Mouse (Mus musculus): ENCODE data around the gene Ttc39b. TPM values are rescaled to one million over a fixed set of nuclear protein-coding genes. Genes with fewer than 3 reads are reported as not detected.

Ttc39b gene
- polyA plus RNA-seq, 1 experiment from 2014 or later: 4.2 TPM

DNA sequence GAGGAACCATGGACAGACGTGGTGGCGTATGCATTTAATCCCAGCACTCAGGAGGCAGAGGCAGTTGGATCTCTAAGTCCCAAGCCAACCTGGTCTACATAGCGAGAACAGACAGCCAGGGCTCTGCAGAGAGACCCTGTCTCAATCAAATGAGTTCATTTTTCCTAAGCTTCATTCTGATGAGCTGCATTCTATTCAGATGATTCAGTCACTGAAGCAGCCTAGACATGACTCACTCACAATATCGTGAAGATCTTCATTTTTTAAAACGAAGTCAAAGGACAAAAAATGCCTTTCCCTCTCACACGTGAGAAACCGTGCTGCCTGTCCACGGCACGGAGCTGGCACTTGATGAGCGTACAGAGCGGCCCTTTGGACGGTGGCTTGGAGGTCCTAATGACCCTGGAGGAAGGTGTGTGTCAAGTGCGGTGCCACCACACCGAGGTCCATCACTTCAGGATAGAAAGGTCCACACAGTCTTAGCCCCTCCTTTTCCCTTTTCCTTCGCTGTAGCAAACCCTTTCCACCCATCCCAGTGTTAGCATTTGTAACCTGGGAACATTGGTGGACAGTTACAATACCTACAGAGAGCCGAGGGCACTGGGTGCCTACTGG lies 21.8 kb downstream of the Ttc39b start:
- Histone ChIP-seq H3K4me1 (ENCODE audit: insufficient read depth) (peaks cover 2% of the 10 kb centered on the region; the same call in 1 of the 2 replicates), H3K36me3 (ENCODE audit: insufficient read depth) (no peaks in the 10 kb centered on the region), H3K9me3 (ENCODE audit: low read depth, low read length) (no peaks in the 10 kb centered on the region), H3K27me3 (ENCODE audit: insufficient read depth, low read length) (no peaks in the 10 kb centered on the region), H3K9ac (no peak overlapping the region), H3K4me3 (ENCODE audit: low read depth, low read length) (no peak overlapping the region), H3K27ac (ENCODE audit: low read depth) (no peak overlapping the region), H3K4me2 (no peak overlapping the region)
- no peak for TF ChIP-seq CTCF (IDR thresholded peaks at IDR 0.05; ENCODE audit: low read depth)
- 87% methylated on average over 16 of the region's 16 CpGs for WGBS
- DNase-seq: no peak
- ATAC-seq (ENCODE audit: insufficient read depth): no peak

DNA sequence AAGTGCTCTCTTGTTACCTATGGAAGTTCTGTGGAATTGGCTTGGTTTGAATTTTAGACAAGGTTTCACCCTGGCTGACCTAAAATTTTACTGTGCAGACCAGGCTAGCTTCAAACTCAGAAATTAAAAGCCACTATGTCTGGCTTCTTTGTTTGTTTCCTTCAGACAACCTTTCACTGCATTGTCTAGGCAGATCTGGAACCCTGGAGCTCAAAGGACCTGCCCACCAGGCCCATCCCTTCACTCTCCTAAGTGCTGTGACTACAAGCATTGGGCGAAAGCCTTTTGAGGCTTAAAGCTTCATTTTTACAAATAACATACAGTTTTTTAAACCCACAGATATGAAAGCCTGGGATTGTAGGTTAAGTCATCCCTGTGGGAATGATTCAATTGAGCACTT lies 22.3 kb downstream of the Ttc39b start:
- Histone ChIP-seq H3K9ac (no peak overlapping the region), H3K36me3 (ENCODE audit: insufficient read depth) (no peaks in the 10 kb centered on the region), H3K4me2 (no peak overlapping the region), H3K9me3 (ENCODE audit: low read depth, low read length) (no peaks in the 10 kb centered on the region), H3K4me1 (ENCODE audit: insufficient read depth) (peaks cover 2% of the 10 kb centered on the region; the same call in 1 of the 2 replicates), H3K27ac (ENCODE audit: low read depth) (no peak overlapping the region), H3K4me3 (ENCODE audit: low read depth, low read length) (no peak overlapping the region), H3K27me3 (ENCODE audit: insufficient read depth, low read length) (no peaks in the 10 kb centered on the region)
- WGBS: 86% methylated on average over 1 of the region's 1 CpGs
- no peak for TF ChIP-seq CTCF (IDR thresholded peaks at IDR 0.05; ENCODE audit: low read depth)
- ATAC-seq (ENCODE audit: insufficient read depth) (no peak), DNase-seq (no peak)

DNA sequence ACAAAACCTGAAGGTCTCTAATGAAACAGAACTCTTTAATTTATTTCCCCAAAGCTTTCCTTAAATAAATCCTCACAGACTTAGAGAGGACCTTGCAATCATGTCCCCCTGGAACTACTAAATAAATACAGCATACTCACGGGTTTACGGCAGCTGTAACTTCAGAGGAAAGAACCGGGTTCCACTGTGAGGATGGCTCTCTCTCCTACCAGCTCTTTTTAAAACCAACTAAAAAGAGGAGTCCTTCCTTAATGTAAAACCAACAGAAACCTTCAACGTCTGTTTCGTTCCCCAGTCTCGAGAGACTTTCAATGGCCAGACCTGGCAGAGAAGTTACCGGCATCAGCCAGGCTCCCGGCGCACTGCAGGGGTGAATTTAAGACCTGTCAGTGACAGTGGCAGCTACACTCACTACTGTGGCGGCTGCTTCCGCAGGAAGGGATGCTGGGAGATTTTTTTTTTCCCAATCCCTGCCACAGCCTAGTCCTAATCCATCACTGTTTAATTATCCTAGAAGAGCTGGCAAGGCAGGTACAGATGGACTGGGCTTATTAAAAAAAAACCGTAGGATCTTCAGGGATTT lies 39.2 kb downstream of the Ttc39b start:
- peak; percentile 50; the same call in 1 of the 2 replicates for ATAC-seq (ENCODE audit: insufficient read depth)
- Histone ChIP-seq H3K4me1 (ENCODE audit: insufficient read depth) (peaks cover 5% of the 10 kb centered on the region; the same call in 1 of the 2 replicates), H3K27ac (ENCODE audit: low read depth) (no peak overlapping the region), H3K4me2 (peak overlapping the region; percentile 64), H3K9me3 (ENCODE audit: low read depth, low read length) (no peaks in the 10 kb centered on the region), H3K27me3 (ENCODE audit: insufficient read depth, low read length) (no peaks in the 10 kb centered on the region), H3K4me3 (ENCODE audit: low read depth, low read length) (peak overlapping the region; percentile 34), H3K9ac (peak overlapping the region; percentile 39), H3K36me3 (ENCODE audit: insufficient read depth) (no peaks in the 10 kb centered on the region)
- peak; percentile 65 for DNase-seq
- TF ChIP-seq CTCF (IDR thresholded peaks at IDR 0.05; ENCODE audit: low read depth): no peak
- WGBS: 2% methylated on average over 12 of the region's 12 CpGs

DNA sequence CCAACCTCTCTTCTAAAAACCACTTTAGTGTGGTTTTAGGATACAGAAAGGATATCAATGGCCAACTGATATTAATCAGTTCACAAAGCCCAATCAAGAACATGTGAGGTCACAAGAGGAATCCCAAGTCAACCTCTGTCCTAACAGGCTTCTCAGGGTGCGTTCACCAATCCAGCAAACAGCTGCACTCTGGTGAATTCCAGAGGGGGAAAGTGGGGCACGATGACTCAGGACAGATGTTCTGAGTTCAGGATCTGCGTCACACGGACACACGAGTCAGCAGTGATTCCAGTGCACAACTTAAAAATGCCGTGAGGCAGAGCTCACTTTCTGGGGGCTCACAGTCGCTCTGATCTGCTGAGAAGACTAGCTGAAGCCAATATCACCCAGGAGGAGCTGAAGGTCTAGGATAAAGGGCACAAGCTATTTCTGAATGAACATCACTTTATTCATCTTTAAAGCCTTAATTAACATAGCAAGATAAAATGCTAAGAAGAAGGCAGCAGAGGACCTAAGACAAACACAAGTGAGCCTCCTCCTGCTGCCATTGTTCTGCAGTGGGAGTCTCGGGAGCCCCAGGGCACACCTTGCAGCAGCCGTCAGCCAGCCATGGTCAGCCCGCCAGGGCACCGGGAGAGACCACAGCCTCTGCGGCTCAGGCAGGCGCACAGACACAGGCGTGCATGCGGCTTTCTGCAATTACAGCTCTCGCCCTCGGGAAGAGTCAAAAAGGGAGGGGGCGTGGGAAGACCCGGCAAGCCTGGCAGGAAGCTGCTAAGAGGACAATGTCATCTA lies 39.9 kb downstream of the Ttc39b start:
- Histone ChIP-seq H3K4me2 (peak overlapping the region; percentile 64), H3K9me3 (ENCODE audit: low read depth, low read length) (no peaks in the 10 kb centered on the region), H3K4me1 (ENCODE audit: insufficient read depth) (peaks cover 5% of the 10 kb centered on the region; the same call in 1 of the 2 replicates), H3K36me3 (ENCODE audit: insufficient read depth) (no peaks in the 10 kb centered on the region), H3K27me3 (ENCODE audit: insufficient read depth, low read length) (no peaks in the 10 kb centered on the region), H3K9ac (peak overlapping the region; percentile 39; the same call in 1 of the 2 replicates), H3K27ac (ENCODE audit: low read depth) (no peak overlapping the region), H3K4me3 (ENCODE audit: low read depth, low read length) (peak overlapping the region; percentile 34)
- peak; percentile 68 for DNase-seq
- TF ChIP-seq CTCF (IDR thresholded peaks at IDR 0.05; ENCODE audit: low read depth): no peak
- whole genome bisulfite sequencing: 18% methylated on average over 19 of the region's 19 CpGs
- peak; percentile 63 for ATAC-seq (ENCODE audit: insufficient read depth)

DNA sequence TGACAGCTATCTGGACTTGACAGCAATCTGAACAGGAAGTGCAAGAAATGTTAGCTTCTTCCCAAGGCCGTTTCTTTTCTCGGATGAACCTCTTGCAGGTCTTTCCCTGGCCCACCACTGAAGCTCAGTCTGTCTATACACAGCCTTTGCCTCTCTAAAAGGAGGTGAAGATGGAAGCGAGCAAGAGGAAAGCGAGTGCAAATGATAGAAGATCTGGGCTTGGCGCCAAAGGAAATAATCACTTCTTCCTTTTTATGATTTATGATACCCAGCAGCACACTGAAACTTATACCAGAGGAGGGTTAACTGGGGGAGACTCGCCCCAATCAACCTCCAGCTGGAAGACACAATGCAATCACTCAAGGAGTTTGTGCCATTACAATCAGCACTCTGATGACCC lies 41.6 kb downstream of the Ttc39b start:
- H3K4me1 ChIP-seq (ENCODE audit: insufficient read depth): peaks cover 5% of the 10 kb centered on the region; the same call in 1 of the 2 replicates
- no peak overlapping the region for H3K4me2 ChIP-seq
- ATAC-seq (ENCODE audit: insufficient read depth): peak; percentile 33; the same call in 1 of the 2 replicates
- DNase-seq: peak; percentile 79
- H3K36me3 ChIP-seq (ENCODE audit: insufficient read depth): no peaks in the 10 kb centered on the region
- H3K4me3 ChIP-seq (ENCODE audit: low read depth, low read length): no peak overlapping the region
- no peaks in the 10 kb centered on the region for H3K27me3 ChIP-seq (ENCODE audit: insufficient read depth, low read length)
- H3K9ac ChIP-seq: no peak overlapping the region
- no peak for TF ChIP-seq CTCF (IDR thresholded peaks at IDR 0.05; ENCODE audit: low read depth)
- H3K9me3 ChIP-seq (ENCODE audit: low read depth, low read length): no peaks in the 10 kb centered on the region
- 26% methylated on average over 6 of the region's 6 CpGs for WGBS
- 0 out of 2 replicates have a peak overlapping the region, but pooled peaks have one; percentile 44 for H3K27ac ChIP-seq (ENCODE audit: low read depth)

DNA sequence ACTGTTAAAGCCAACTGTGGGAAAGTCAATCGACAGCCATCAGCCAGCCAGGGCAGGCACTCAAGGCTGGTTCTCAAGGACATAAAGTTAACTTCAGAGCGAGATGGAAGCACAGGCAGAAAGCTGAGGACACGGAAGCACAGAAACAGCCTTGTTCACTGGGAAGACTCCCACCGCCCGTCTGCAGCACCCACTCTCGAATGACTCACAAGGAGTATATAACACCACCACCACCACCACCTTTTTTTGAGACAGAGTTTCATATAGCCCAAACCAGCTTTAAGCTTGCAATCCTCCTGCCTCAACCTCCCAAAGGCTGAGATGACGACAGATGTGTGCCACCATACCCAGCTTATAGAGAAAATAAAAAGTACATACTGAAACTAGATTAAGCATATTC lies 44.8 kb downstream of the Ttc39b start:
- Histone ChIP-seq H3K27me3 (ENCODE audit: insufficient read depth, low read length) (no peaks in the 10 kb centered on the region), H3K27ac (ENCODE audit: low read depth) (no peak overlapping the region), H3K9ac (no peak overlapping the region), H3K9me3 (ENCODE audit: low read depth, low read length) (no peaks in the 10 kb centered on the region), H3K4me3 (ENCODE audit: low read depth, low read length) (no peak overlapping the region), H3K36me3 (ENCODE audit: insufficient read depth) (no peaks in the 10 kb centered on the region), H3K4me2 (no peak overlapping the region), H3K4me1 (ENCODE audit: insufficient read depth) (peaks cover 5% of the 10 kb centered on the region; the same call in 1 of the 2 replicates)
- no peak for ATAC-seq (ENCODE audit: insufficient read depth)
- DNase-seq: no peak
- no peak for TF ChIP-seq CTCF (IDR thresholded peaks at IDR 0.05; ENCODE audit: low read depth)
- WGBS: 81% methylated on average over 7 of the region's 7 CpGs

DNA sequence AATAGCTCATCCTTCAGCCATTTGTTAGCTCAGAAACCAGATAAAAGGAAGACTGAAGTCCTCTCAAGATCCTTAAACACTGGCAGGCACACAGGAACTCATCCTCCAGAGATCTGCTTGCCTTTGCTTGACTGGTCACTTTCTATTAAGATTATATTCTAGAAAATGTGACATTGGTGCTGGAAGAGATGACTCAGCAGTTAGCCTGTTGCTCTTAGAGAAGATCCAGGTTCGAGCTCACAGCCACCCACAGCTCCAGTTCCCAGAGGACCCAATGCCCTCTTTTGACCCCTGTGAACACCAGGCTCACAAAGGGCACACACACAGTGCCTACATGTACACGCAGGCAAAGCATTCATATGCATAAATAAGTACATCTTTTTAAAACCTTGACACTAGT lies 49.8 kb downstream of the Ttc39b start:
- no peak for TF ChIP-seq CTCF (IDR thresholded peaks at IDR 0.05; ENCODE audit: low read depth)
- no peak for ATAC-seq (ENCODE audit: insufficient read depth)
- WGBS: 53% methylated on average over 2 of the region's 2 CpGs
- Histone ChIP-seq H3K36me3 (ENCODE audit: insufficient read depth) (no peaks in the 10 kb centered on the region), H3K4me2 (no peak overlapping the region), H3K27ac (ENCODE audit: low read depth) (no peak overlapping the region), H3K4me1 (ENCODE audit: insufficient read depth) (no peaks in the 10 kb centered on the region), H3K9me3 (ENCODE audit: low read depth, low read length) (no peaks in the 10 kb centered on the region), H3K4me3 (ENCODE audit: low read depth, low read length) (no peak overlapping the region), H3K27me3 (ENCODE audit: insufficient read depth, low read length) (no peaks in the 10 kb centered on the region), H3K9ac (no peak overlapping the region)
- DNase-seq: no peak
